Mouse (Mus musculus): ENCODE data around the gene 4930578C19Rik. TPM values are rescaled to one million over a fixed set of nuclear protein-coding genes. Genes with fewer than 3 reads are reported as not detected.

4930578C19Rik gene
- polyA plus RNA-seq (2017; shearing (Covaris generic)) = not detected

GRCm38 (mm10) chrX:18461198-18461601 lies at the start of gene 4930578C19Rik:
Gene 4930578C19Rik, minus strand, starts transcription at chrX:18461397.

Measured in naive thymus-derived CD4-positive, alpha-beta T cell, adult 5 months (primary cell).